Mouse (Mus musculus): ENCODE data around the gene Eif4e2. TPM values are rescaled to one million over a fixed set of nuclear protein-coding genes. Genes with fewer than 3 reads are reported as not detected.

Gene Eif4e2
- polyA plus RNA-seq, 1 experiment = 21.6 TPM

DNA sequence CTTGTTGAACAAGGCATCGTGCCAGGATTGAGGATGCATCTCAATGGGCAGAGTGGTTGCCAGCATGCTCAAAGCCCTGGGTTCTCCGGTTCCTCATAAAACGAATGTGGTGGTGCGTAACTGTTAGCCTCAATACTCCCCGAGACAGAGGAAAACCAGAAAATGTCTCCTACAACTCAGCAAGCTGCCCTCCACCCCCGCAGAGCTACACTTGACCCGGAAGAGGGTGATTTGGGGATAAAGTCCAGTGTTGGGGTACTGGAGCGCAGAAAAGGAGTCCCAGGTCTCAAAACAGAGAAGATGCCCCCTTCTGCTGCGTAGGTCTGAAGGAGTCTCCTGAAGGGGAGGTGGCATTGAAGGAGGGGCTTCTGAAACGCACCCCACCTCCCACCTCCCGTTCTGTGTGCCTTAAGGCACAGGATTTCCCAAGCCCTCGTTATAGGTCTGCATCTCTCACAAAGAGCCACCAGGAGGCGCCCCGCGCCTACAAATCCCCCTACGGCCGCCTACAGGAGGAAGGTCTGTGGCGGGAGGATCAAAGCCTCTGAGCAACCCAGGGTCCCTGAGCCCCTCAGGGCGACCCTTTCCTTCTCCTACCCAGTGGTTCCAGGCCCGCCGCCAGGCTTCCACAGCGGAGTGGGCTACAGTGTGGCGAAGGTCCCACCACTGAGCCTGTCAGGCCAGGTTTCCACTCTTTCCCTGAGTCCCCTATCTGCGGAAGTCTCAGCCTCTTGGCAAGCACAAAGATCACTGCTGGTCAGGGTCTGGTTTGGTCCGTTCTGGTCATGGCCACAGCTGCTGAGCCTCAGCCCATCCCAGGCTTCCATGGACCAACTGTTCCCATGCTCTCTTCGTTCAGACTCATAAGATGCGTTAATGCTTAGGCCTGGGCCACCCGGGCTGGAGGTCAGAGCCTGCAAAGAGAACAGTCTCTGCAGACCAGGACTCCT, 39.4 kb upstream of the Eif4e2 start:
- Histone ChIP-seq H3K4me3 (ENCODE audit: extremely low read depth, insufficient read depth, insufficient read length) (no peak overlapping the region), H3K4me1 (ENCODE audit: control insufficient read depth, insufficient read depth, insufficient read length) (no peaks in the 10 kb centered on the region), H3K27ac (ENCODE audit: insufficient read depth, low read length) (no peak overlapping the region), H3K27me3 (ENCODE audit: control insufficient read depth, insufficient read depth, low read length) (peaks cover 6% of the 10 kb centered on the region; the same call in 1 of the 2 replicates), H3K36me3 (ENCODE audit: control insufficient read depth, insufficient read depth, low read length) (no peaks in the 10 kb centered on the region)
- 35% methylated on average over 28 of the region's 28 CpGs for WGBS
- DNase-seq (ENCODE audit: low read depth in 1 of 2, low spot score in 2 of 2) = peak; percentile 17 to 28
- TF ChIP-seq CTCF (IDR thresholded peaks at IDR 0.05; ENCODE audit: extremely low read depth, insufficient read depth, insufficient read length, insufficient replicate concordance) (peak; percentile 68; the same call in 1 of the 2 replicates), POLR2A (IDR thresholded peaks at IDR 0.05; ENCODE audit: low read depth, low read length) (no peak)

DNA sequence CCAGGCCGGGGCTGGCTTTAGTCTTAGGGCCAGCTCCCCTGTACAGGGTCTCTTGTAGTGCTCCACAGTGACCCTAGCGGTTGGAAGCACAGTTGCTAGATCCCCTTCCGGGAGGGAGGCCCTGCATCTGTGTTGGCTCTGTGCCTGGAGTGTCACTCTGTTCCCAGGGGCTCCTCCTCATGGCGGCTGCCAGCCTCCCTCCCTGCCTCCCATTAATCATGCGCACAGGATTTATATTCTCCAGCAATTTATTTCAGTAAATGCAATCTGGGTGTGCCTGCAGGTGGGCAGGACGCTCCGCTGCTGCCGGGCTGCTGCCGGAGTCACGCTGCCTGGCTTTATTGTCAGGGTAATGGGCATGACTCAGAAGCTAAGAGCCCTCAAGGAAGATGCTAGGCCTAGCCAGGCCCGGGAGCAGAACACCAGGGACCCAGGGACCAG, 37.8 kb upstream of the Eif4e2 start:
- DNase-seq (ENCODE audit: low read depth in 1 of 2, low spot score in 2 of 2) = no peak

DNA sequence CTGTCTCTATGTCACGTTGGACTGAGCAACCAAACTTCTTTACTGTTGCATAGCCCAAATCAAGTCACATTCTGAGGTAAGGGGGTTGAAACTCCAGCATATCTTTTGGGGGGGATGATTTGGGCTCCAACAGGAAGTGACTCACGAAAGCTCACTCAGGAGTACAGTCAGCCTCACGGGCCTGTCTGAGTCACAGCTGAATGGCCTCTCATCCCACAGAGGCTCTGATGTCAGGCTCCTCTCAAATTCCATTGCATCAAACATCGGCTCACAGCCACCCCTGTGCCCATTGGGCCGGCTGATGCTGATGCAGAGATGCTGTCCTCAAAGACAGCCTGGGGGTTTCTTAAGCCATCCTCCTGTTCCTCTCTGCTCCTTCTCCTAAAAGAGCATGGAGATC, 32.8 kb upstream of the Eif4e2 start:
- DNase-seq (ENCODE audit: low read depth in 1 of 2, low spot score in 2 of 2) = no peak
- no peaks in the 10 kb centered on the region for H3K36me3 ChIP-seq (ENCODE audit: control insufficient read depth, insufficient read depth, low read length)
- no peak for TF ChIP-seq CTCF (IDR thresholded peaks at IDR 0.05; ENCODE audit: extremely low read depth, insufficient read depth, insufficient read length, insufficient replicate concordance)
- TF ChIP-seq POLR2A (IDR thresholded peaks at IDR 0.05; ENCODE audit: low read depth, low read length) = no peak

More for the DNA sequence above, 37.8 kb upstream of the Eif4e2 start:
- Histone ChIP-seq H3K4me1 (ENCODE audit: control insufficient read depth, insufficient read depth, insufficient read length) (no peaks in the 10 kb centered on the region), H3K27me3 (ENCODE audit: control insufficient read depth, insufficient read depth, low read length) (peaks cover 4% of the 10 kb centered on the region; the same call in 1 of the 2 replicates), H3K27ac (ENCODE audit: insufficient read depth, low read length) (no peak overlapping the region), H3K36me3 (ENCODE audit: control insufficient read depth, insufficient read depth, low read length) (no peaks in the 10 kb centered on the region), H3K4me3 (ENCODE audit: extremely low read depth, insufficient read depth, insufficient read length) (no peak overlapping the region)
- no peak for TF ChIP-seq CTCF (IDR thresholded peaks at IDR 0.05; ENCODE audit: extremely low read depth, insufficient read depth, insufficient read length, insufficient replicate concordance)
- no peak for TF ChIP-seq POLR2A (IDR thresholded peaks at IDR 0.05; ENCODE audit: low read depth, low read length)
- WGBS = 30% methylated on average over 11 of the region's 11 CpGs

DNA sequence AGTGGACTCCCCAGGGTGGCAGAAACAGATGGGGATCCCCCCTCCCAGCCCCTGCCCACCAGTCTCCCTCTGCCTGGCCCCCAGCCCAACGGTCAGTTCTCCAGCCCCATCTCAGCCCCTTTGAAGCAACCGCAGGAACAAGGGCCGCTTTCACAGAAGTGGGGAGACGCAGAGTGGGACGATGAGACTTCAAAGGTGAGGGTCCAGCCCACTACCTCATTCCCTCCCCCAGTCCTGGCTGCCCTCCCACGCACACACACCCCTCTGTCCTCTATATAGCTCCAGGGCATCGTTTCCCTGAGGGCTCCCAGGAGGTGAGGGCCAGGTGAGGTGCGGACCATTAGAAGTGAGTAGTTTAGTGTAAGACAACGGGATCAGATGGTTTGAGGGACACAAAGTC, 30.7 kb upstream of the Eif4e2 start, which contains the start of gene Prss56:
Gene Prss56 (plus strand): TSS at position 301 of the 400 bp plus-strand sequence.
- no peak for DNase-seq (ENCODE audit: low read depth in 1 of 2, low spot score in 2 of 2)
- Histone ChIP-seq H3K36me3 (ENCODE audit: control insufficient read depth, insufficient read depth, low read length) (no peaks in the 10 kb centered on the region), H3K4me3 (ENCODE audit: extremely low read depth, insufficient read depth, insufficient read length) (no peak within 1 kb of the TSS), H3K27ac (ENCODE audit: insufficient read depth, low read length) (no peak within 1 kb of the TSS), H3K4me1 (ENCODE audit: control insufficient read depth, insufficient read depth, insufficient read length) (peaks cover 9% of the 10 kb centered on the region; the same call in 1 of the 2 replicates), H3K27me3 (ENCODE audit: control insufficient read depth, insufficient read depth, low read length) (peaks cover 16% of the 10 kb centered on the region)
- TF ChIP-seq POLR2A (IDR thresholded peaks at IDR 0.05; ENCODE audit: low read depth, low read length) = no peak
- TF ChIP-seq CTCF (IDR thresholded peaks at IDR 0.05; ENCODE audit: extremely low read depth, insufficient read depth, insufficient read length, insufficient replicate concordance) = no peak
- 78% methylated on average over 9 of the region's 9 CpGs for WGBS

More for the DNA sequence above, 32.8 kb upstream of the Eif4e2 start:
- no peak overlapping the region for H3K27ac ChIP-seq (ENCODE audit: insufficient read depth, low read length)
- H3K4me3 ChIP-seq (ENCODE audit: extremely low read depth, insufficient read depth, insufficient read length) = no peak overlapping the region
- 0 out of 2 replicates have a peak, but pooled peaks cover 2% of the 10 kb centered on the region for H3K4me1 ChIP-seq (ENCODE audit: control insufficient read depth, insufficient read depth, insufficient read length)
- 32% methylated on average over 5 of the region's 5 CpGs for WGBS
- H3K27me3 ChIP-seq (ENCODE audit: control insufficient read depth, insufficient read depth, low read length) = peaks cover 6% of the 10 kb centered on the region

DNA sequence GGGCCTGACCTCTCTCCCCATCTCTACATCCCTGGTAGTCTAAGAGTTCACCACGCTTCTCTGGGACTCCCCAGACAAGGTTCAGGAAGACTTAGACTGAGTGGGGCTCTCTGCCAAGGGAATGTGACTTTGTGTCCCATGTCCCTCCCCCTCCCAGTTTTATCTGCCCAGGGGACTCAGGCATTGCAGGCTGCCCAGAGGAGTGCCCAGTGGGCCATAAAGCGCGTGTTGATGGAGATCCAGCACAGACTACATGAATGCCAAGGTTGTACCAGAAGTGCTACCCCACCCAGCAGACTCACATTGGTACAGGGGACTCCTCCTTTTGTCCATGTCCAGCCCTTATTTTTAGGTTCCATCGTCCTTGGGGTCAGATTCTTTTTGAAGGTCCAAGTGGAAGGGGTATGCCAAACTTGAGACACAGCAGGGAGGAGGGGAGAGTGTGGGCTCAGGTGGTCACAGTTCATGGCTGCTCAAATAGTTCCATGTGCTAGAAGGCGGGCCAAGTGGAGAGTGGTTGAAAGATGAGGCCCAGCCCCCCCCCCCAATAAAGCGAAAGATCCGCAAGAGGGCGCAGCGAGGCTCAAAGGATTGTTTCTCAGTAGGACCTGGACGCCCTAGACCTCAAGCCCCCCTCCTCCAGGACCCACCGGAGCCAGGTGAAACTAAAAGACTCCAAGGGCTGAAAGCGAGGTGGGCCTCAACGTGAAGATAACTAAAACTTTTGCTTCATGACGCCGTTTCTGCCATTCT, 29.5 kb upstream of the Eif4e2 start:
- no peak overlapping the region for H3K27ac ChIP-seq (ENCODE audit: insufficient read depth, low read length)
- DNase-seq (ENCODE audit: low read depth in 1 of 2, low spot score in 2 of 2) = no peak
- H3K4me1 ChIP-seq (ENCODE audit: control insufficient read depth, insufficient read depth, insufficient read length) = peaks cover 9% of the 10 kb centered on the region; the same call in 1 of the 2 replicates
- H3K27me3 ChIP-seq (ENCODE audit: control insufficient read depth, insufficient read depth, low read length) = peaks cover 16% of the 10 kb centered on the region
- H3K4me3 ChIP-seq (ENCODE audit: extremely low read depth, insufficient read depth, insufficient read length) = no peak overlapping the region
- 39% methylated on average over 15 of the region's 15 CpGs for WGBS
- no peak for TF ChIP-seq CTCF (IDR thresholded peaks at IDR 0.05; ENCODE audit: extremely low read depth, insufficient read depth, insufficient read length, insufficient replicate concordance)
- TF ChIP-seq POLR2A (IDR thresholded peaks at IDR 0.05; ENCODE audit: low read depth, low read length) = no peak
- H3K36me3 ChIP-seq (ENCODE audit: control insufficient read depth, insufficient read depth, low read length) = no peaks in the 10 kb centered on the region

DNA sequence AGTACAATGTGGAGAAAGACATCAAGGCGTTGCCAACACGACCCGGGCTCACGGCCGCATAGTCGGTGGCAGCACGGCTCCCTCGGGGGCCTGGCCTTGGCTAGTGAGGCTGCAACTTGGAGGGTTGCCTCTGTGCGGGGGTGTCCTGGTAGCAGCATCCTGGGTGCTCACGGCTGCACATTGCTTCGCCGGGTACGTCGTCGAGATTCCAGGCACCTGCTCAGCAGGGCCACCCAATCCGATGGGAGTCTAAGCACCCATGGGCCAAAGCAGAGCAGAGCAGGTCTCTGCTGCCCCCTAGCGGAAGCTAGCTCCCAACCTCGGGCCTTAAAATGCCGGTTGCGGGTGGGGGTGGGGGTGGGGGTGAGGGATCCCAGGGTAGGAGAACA, 29.0 kb upstream of the Eif4e2 start:
- WGBS = 9% methylated on average over 20 of the region's 20 CpGs
- H3K27ac ChIP-seq (ENCODE audit: insufficient read depth, low read length) = no peak overlapping the region
- H3K36me3 ChIP-seq (ENCODE audit: control insufficient read depth, insufficient read depth, low read length) = no peaks in the 10 kb centered on the region
- DNase-seq (ENCODE audit: low read depth in 1 of 2, low spot score in 2 of 2) = peak; percentile 35 to 56
- H3K4me1 ChIP-seq (ENCODE audit: control insufficient read depth, insufficient read depth, insufficient read length) = peaks cover 9% of the 10 kb centered on the region; the same call in 1 of the 2 replicates
- peaks cover 16% of the 10 kb centered on the region for H3K27me3 ChIP-seq (ENCODE audit: control insufficient read depth, insufficient read depth, low read length)
- H3K4me3 ChIP-seq (ENCODE audit: extremely low read depth, insufficient read depth, insufficient read length) = no peak overlapping the region
- peak; percentile 80; the same call in 1 of the 2 replicates for TF ChIP-seq CTCF (IDR thresholded peaks at IDR 0.05; ENCODE audit: extremely low read depth, insufficient read depth, insufficient read length, insufficient replicate concordance)
- no peak for TF ChIP-seq POLR2A (IDR thresholded peaks at IDR 0.05; ENCODE audit: low read depth, low read length)
